Mouse (Mus musculus) lung, postnatal 25 days (tissue): Measurements from ENCODE around the gene Stx5a.
A peak's percentile ranks its signal among the peaks of the same experiment; 100 is the strongest.

Experiments
- DNase-seq: peaks from one replicate; pipeline ENCODE4 v3.0.0; 2022; ENCODE audit warnings: low spot score

The Stx5a gene

DNA sequence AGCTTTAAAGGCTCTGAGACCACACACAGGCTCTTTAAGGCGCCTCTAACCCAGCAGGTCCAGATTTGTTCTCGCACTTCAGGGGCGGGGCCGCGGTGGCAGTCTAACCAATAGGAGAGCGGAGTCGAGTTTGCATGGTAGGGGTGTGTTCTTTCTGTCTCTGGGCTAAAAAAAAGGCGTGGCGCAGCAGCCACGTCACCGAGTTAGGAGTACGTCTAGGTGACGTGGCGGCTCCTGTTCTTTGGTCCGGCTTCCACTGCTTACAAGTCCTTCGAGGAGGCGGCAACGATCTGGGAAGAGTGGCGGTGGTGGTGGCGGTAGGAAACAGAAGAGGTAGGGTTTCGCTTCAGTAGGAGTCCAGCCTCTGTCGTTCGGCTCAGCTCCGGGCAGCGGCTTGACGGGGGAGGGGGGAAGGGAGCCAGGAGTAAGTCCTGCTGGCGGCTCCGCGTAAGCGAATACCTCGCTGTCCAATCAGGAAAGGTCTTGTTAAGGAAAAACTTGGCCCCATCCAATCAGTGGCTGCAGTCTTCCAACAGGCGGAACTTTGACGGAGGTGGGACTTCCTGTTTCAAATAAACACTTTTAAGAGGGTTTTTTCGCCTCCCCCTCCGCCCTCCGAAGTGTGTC lies at the start of gene Stx5a:
Gene Stx5a (plus strand): TSS at position 171 of the 627 bp plus-strand sequence.
- peak; percentile 98 for DNase-seq

DNA sequence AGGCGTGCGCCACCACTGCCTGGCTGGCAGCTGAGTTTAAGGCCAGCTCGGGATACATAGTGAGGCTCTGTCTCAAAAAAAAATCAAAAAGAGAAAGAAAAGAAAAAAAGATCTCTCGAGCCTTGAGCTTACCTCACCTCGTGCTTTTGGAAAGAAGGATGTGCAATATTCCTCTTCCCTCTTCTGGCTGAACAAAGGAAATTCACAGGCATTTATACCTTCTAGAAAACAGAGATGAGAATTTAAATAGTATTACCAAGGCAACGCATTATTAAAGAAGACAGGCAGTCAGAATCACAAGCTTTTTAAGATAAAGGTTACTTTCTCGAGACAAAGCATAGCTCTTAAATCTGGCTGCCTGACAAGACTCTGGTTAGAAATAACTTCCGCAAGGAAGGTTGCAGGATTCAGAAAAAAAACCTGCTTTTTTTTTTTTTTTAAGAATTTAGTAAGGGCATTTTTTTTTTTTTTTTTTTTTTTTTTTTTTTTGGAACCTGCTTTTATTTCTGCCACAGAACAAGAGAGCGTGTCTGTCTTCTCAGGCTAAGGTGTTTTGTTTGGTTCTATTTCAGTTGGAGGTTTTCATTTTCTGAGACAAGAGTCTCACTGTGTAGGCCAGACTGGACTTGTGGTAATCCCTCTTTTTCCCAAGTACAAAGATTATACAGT lies 49.2 kb upstream of the Stx5a start:
- DNase-seq: no peak

DNA sequence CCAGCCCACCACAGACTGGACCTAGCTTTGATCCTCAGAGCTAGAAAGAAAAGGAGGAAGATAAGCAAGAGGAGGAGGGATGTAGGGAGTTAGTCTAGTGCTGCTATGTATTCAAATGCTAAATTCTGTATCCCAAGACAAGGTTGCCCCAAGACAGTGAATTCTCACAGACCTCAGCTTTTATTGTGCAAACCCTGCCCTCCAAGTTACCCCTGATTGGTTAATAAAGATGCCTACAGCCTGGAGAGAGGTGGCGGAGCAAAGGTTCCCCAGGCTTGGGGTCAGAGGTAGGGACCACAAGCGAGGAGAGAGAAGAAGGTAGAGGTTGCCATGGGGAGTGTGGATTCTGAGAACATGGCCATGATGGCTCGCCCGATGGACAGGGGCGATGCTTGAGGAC lies 48.5 kb upstream of the Stx5a start:
- no peak for DNase-seq

DNA sequence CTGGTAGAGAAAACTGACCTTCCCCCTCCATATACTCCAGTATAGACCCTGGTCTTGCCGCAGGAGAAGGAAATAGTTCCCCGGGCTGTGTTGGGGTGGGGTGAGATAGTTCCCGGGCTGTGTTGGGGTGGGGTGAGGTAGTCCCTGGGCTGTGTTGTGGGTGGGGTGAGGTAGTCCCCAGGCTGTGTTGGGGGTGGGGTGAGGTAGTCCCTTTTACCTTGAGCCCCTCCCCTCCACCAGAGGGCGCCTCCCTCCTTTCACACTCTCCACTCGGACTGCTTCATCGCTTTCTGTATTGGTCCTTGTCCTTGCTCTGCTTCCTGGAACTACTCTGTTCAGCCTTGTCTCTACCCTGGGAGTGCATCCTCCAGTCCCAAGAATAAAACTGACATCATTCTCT lies 45.9 kb upstream of the Stx5a start:
- peak; percentile 79 for DNase-seq

DNA sequence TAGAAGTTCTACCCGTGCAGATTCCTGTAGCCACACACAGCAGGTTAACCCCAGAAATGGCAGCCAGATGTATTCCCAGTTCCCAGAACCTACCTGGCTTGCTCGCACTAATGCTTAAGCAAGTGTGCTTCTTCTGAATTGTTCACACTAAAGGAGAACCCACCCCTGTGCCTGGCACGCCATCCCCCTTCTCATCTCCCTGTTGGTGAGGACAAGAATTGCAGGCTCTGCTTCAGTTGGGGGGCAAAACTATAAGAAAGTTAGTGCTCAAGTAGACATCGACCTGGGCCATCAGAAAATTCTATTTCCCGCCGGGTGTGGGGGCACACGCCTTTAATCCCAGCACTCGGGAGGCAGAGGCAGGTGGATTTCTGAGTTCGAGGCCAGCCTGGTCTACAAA lies 41.6 kb upstream of the Stx5a start:
- no peak for DNase-seq

DNA sequence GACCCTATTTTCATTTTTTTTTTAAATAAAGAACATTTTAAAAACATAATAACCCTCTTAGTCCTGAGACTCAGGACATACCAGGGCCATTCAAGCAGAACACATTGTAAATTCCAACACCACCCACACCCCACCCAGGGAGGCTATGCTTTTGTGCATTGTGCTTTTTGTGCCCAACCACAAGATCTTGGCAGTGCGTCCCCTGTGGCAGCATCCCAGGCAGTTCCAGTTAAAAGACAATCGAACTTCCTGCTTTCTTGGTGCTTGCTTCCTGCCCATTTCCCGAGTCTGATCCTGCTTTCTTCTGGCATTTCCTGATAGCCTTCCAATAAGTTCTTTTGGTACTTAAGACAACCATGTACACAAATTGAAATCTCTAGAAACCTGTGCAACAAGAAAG lies 38.8 kb upstream of the Stx5a start:
- peak; percentile 83 for DNase-seq

DNA sequence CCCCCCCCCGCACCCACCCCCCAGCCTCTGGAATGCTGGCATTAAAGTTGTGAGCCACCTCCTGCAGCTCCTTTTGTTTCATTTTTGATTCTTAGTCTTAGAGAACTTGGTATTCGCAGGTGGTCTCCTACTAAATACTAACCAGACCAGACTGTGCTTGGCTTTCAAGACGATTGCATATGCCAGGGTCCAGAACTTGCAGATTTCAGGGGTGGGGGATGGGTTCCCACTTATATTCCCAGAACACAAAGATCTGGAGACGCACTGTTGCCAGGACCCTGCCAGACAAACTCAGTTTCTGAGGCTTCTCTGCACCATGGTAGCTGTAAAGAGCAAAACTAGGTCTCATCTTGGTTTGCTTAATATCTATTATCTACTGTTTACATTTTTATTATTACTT lies 37.6 kb upstream of the Stx5a start:
- DNase-seq: no peak

DNA sequence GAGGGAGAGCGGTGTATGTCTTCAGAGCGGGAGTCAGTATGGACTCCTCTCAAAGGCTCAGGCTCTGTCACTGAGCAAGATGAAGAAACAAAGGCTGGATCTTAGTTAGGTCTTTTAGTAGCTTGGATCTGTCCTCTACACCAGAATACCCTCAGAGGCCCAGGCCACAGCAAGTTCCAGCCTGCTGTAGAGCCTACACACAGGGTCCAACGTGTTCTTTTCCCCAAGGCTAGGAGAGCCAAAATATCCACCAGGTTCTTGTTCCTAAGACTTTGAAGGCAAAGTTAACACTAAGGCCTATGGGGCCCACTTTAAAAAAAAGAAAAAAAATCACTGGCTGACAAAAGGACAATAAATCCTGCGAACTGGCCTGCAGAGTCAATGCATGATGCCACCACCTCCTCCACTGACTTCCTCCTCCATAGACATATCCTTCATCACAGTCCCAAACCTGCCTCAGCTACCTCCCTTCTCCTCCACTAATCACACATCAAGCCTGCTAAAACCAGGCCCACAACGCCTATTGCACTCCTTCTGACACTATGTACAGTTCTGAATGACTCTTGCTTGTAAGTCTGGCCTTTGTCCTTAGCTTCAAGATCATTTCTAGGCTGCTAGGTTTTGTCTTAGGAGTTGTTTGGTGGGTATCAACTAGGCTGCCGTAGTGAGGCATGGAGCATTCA lies 36.0 kb upstream of the Stx5a start:
- DNase-seq: no peak

DNA sequence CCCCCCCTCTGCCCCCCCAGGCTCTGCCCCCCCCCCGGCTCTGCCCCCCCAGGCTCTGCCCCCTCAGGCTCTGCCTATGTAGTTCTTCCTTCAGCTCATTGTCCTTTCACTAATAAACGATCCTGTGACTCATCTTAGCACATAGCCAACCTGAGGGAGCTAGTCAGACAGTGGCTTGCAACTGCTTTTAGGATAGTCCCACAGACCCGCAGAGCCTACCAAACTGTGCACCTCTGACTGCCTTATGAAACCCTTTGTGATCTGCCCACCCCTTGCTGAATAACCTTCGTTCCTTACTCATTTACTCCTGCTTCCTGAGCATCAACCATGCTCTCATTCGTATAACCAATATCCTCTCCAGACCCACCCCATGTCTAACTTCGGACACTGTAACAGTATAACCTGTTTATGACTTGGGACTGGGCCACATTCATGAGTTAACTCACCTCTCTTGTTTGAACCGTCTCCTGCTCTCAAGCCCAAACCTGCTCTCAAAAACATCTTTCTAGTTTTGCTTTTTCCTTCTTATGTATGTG lies 35.0 kb upstream of the Stx5a start:
- no peak for DNase-seq

DNA sequence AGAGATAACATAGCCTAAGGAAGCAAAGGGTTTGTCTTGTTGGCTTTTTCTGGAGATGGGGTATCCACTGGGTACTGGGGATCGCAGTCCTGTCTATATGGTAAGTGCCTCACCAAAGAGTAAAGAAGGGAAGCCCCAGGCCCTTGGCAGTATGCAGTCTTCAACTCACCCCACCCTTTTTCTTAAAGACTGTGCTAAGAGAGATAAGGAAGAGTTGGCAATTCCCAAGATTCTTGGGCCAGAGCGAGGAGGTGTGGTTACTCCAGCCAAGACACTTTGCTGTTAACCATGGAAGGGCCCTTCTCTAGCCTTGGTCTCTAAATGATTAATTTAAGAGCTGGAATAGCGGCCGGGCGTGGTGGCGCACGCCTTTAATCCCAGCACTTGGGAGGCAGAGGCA lies 34.3 kb upstream of the Stx5a start:
- no peak for DNase-seq

DNA sequence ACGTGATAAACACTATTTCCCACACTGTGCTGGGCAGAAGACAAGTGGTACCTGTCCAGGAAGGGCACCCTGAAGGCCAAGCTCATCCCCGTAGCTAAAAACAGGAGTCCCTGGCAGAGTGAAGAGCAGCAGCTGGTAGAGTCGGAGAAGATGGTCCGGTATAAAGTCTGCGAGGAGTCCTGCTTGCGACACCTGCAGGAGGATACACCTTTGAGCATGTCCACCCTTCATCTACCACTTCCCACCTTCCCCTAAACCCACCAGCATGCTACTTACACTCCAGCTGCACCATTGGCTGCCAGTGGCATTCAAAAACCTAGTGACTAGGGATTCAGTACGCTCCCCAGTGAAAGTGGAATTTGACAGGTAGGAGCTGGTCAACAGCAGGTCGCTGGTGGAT lies 32.3 kb upstream of the Stx5a start:
- no peak for DNase-seq

DNA sequence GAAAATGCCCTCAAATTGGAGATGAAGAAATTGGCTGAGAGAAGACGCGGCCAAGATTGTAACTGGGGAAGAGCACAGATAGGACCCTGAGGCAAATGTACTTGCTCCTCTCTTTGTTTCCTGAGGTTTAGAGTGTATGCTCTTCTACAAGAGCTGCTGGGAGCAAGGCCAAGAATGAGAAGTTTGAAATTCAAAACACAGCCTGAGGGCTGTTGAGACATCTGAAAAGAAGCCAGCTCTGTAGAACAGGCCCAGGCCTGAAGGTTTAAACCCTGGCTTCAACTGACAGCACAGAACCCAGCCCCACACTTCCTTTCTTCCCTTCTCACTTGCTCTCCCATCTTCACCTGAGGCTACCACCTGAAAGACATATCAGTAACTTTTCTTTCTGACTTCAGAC lies 31.2 kb upstream of the Stx5a start:
- DNase-seq: peak; percentile 60

DNA sequence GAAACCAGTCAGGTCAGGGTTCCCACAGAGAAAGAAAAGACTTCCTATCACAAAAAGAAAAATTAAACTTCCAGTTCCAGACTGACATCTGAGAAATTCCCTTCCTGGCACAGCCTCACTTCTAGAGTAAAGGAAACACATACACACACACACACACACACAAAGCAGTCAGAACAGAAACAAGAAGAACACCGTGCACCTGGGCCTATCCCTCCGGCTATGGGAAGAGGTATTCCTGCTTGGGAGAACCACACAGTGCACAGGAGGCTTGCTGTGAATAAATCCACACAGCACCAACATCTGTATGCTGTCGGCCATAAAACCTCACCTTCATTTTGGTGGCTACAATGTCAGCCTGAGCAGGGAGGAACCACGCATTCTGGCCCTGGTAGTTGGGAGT lies 29.7 kb upstream of the Stx5a start:
- DNase-seq: no peak

DNA sequence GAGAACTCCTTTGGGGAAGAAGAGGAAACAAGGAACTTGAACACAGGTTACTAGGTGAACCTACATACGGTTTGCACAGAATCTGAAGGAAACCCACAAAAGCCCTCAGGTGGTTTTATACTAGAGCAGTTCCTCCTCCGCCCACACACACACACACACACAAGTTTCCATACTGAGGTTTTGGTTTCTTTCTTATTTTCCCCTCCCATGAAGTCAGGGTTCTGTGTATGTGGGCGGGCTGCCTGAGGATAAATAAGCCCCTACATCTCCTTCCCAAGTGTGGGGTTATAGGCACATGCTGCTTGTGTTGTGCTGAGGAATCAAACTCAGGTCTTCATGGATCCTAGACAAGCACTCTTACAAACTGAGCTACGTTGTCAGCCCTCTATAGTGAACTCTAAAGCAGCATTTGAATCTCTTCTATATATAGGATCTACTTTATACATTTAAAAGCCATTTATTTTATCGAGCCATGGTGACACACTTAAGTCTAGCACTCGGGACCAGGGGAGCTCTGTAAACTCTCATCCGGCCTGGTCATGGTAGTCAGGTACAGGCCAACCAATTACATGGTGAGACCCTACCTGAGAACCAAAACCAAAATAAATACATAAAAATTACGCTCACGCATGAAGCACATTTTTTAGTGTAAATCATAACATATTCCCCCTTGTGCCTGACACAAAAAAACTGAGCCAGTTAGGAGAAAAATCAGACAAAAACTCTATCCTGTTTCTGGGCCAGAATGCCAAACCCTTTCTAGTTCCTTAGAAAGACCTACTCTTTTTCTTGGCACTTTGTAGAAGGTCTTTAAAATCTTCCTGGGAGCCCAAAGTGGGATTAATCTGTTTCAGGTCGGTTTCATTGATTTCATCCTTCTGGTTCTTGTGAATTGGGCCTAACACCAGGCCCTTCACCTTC lies 29.0 kb upstream of the Stx5a start:
- peak; percentile 28 for DNase-seq

DNA sequence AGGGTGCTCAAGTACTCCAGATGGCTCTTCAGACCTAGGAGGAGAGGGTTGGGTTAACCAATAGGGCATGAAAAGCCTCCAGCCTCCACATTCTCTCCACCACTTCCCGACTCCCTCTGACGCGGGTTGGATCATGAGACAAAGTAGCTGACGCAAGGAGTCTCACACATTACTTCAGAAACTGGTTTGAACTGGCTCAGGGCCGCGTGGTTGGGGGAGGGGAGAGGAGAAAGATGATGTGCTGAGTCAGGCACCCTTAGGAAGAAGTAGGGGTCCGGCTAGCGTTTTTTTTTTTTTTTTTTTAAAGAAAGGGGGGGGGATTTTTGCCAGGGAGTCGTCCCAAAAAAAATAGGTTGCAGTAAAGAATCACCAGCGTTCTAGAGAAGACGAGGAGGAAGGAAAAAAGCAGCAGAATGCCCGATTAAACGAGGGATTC lies 28.3 kb upstream of the Stx5a start:
- peak; percentile 92 for DNase-seq

DNA sequence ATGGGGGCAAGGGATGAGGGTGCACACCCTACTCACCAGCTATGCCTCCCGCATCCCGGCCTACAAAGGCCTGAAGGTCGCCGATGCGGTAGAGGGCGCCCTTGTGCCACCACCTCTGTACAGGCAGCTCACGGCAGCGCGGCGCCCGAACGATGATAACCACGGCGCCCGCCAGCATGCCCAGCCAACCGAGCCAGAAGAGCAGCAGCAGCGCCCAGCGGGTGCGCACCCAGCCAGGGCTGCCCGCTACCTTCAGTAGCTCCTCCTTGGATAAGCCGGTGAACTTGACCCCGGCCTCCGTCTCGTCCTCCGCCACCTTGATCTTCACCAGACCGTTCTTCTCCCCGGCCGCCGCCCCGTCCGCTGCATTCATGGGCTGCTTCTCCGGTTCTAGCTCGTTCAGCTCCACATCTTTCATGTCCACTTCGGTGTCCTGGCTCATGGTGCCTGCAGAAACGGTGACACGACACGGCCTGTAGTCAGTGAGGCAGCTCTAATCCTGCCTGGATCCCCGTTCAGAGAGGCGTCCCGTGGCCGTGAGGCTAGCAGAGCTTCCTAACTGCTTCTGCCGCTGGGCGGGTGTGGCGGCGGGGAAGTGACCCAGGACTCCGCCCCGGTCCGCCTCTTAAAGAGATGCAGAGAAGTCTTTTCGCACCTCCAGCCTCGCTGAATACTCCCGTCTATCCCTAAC lies 27.8 kb upstream of the Stx5a start:
- DNase-seq: peak; percentile 95

DNA sequence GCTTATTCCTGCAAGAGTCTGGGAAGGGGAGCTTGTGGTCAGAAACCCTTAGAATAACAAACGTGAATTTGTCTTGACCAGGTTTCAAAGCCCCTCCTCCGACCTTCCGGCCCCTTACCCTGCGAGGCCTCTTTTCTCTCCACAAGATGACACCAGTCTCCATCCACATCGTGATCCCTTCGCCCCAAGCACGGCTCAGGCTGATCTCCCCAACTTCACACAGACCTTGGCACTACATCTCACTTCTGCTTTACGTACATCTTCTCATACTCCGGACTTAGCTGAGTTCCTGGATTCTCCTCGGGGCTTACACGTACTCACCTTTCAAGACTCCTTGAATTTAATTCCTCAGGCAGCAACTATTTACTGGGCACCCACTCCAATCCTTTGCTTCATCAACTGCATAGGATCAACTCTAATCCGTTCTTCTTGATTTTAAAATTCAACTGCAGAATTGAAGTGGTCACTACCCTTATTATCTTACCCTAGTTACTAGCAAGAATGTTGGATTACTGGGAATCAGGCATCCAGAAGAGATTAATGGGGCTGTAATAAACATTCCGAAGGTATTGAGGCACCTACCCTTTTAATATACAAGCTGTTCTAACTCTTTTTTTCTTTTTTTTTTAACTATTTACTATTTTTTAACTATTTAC lies 27.1 kb upstream of the Stx5a start:
- no peak for DNase-seq

DNA sequence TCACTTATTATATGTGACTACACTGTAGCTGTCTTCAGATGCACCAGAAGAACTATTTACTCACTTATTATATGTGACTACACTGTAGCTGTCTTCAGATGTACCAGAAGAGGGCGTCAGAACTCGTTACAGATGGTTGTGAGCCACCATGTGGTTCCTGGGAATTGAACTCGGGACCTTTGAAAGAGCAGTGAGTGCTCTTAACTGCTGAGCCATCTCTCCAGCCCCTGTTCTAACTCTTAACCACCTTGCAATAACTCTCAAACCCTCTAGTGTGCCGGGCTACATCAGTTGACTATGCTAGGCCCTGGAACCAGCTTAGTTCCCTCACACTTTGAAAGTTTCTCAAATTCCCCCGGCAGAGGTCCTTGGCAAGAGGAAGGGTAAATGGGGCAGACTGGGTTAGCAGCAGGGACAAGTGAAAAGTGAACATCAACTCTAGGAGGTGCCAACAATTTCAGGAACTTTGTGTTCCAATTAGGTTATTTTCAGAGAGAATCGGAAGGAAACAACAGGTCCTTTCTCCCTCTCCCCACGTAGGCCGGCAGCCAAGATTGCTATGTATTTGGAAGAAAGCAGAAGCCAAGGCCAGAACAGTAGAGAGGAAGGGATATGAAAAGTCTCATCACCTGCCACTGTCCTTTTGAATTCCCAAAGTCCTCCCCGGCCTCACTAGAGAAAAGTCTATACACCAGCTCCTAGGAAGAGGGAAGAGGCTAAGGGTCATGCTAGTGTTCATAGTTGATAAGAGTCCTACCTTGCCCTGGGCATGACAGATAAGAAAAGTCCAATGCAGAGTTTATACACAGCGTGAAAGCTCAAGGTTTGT lies 26.3 kb upstream of the Stx5a start:
- DNase-seq: no peak

DNA sequence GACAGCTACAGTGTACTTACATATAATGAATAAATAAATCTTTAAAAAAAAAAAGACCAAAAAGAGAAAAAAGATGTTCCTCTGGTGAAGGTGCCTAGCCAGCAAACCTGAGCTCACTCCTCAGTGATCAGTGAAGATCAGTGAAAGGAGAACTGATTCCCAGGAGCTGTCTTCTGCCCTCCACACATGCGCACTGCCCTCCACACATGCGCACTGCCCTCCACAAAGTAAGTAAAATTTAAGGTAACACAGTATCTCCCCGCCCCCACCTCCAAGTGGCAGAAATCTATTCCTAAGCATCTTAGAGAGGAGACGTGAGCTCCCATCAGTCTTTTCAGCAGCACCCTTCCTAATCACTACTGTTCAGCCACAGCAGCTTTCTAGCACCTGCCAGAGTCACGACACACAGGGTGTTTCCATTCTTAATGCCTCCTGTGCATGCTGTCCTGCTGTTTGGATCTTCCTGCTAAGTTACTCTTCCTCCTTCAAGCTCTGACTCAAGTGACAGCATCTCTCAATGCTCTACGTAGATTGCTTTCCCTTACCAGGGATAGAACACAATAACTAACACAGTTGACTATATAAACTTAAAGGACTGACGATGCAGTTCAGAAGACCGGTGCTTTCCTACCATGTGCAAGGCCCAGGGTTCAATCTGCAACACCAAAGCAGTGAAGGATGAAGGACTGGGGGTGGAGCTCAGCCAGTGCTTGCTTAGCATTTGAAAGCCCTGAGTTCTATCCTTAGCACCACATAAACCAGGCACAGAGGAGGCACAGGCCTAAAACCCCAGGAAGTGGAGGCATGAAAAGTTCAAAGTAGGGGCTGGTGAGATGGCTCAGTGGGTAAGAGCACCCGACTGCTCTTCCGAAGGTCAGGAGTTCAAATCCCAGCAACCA lies 25.1 kb upstream of the Stx5a start:
- no peak for DNase-seq
